Mouse (Mus musculus) embryo, embryonic 11 days (tissue): Measurements from ENCODE around the gene Rabgef1.
"Not testable (repeated sequence)": the region's sequence is repeated elsewhere in the genome, so short reads cannot be mapped to it uniquely, and the experiment has no call there.

Source experiments
- DNase-seq: peaks from one replicate; pipeline ENCODE4 v3.0.0-alpha.2; 2015

The Rabgef1 gene

GRCm38 (mm10) chr5:130218336-130218735, 46.7 kb downstream of the Rabgef1 start:
- no peak for DNase-seq

- no peak for DNase-seq
These were observed 49.7 kb downstream of the Rabgef1 start for GRCm38 (mm10) chr5:130221316-130221715.

GRCm38 (mm10) chr5:130221760-130222145, 50.2 kb downstream of the Rabgef1 start:
- DNase-seq, result no peak

GRCm38 (mm10) chr5:130222146-130223004, 50.8 kb downstream of the Rabgef1 start:
- DNase-seq, result peak; percentile 91

- DNase-seq, result no peak
These were observed 55.2 kb downstream of the Rabgef1 start for GRCm38 (mm10) chr5:130226790-130227189.

GRCm38 (mm10) chr5:130228120-130228519, 56.5 kb downstream of the Rabgef1 start:
- no peak for DNase-seq

- DNase-seq, result no peak
These were observed 64.7 kb downstream of the Rabgef1 start for GRCm38 (mm10) chr5:130236302-130236701.

GRCm38 (mm10) chr5:130239236-130239635, 67.6 kb downstream of the Rabgef1 start:
- no peak for DNase-seq

- no peak for DNase-seq
These were observed 68.3 kb downstream of the Rabgef1 start for GRCm38 (mm10) chr5:130239856-130240255.

- DNase-seq, result no peak
These were observed 69.8 kb downstream of the Rabgef1 start for GRCm38 (mm10) chr5:130241426-130241825.

GRCm38 (mm10) chr5:130247823-130248222, 76.2 kb downstream of the Rabgef1 start:
- DNase-seq, result no peak

GRCm38 (mm10) chr5:130254164-130255016, 82.8 kb downstream of the Rabgef1 start:
- DNase-seq, result peak; percentile 59

GRCm38 (mm10) chr5:130255017-130255720, 83.6 kb downstream of the Rabgef1 start, which contains the start of the genes Sbds and Tyw1:
Gene Sbds, minus strand, starts transcription at chr5:130255530.
Gene Tyw1, plus strand, starts transcription at chr5:130255619.
- peak; percentile 99 for DNase-seq

GRCm38 (mm10) chr5:130255799-130256525, 84.4 kb downstream of the Rabgef1 start:
- DNase-seq, result not testable (repeated sequence)

- DNase-seq, result peak; percentile 96
These were observed 85.2 kb downstream of the Rabgef1 start for GRCm38 (mm10) chr5:130256678-130257271.

- DNase-seq, result peak; percentile 11
These were observed 85.7 kb downstream of the Rabgef1 start for GRCm38 (mm10) chr5:130257303-130257702.

- DNase-seq, result no peak
These were observed 91.9 kb downstream of the Rabgef1 start for GRCm38 (mm10) chr5:130263454-130263853.
